Mouse (Mus musculus) olfactory bulb, adult 2 months (tissue): ENCODE data around the gene Bcor.

Source experiments
- CTCF ChIP-seq: fragments of 200-500 bp; IDR thresholded peaks from 2 replicates; pipeline ENCODE4 v1.5.1; 2012; ENCODE audit warnings: low read depth, mild to moderate bottlenecking, low read length, moderate library complexity; ENCODE audit not compliant: insufficient read depth
- POLR2A ChIP-seq: fragments of 200-500 bp; IDR thresholded peaks from 2 replicates; pipeline ENCODE4 v1.6.1; 2012; ENCODE audit warnings: mild to moderate bottlenecking, low read depth, low read length, moderate library complexity; ENCODE audit not compliant: insufficient read depth

DNA sequence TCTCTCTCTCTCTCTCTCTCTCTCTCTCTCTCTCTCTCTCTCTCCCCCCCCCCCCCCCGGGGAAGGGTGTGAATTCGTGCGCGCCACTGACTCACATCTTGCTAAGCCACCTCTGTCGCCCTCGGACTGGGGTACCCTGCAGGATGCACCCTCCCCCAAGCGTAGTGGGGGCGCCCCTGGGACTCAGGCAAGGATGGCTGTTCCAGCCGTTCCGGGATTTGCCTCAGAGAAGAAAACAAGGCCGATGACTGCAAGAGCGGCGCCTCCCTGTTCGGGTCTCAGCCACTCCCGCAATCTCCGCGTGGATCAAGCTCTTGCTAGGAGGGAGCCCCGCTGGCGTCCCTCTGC, 647 bp downstream of the Bcor start:
- no peak for TF ChIP-seq CTCF
- TF ChIP-seq POLR2A: no peak
